Mouse (Mus musculus) small intestine, adult 2 months (tissue): ENCODE results near the gene Tcf23.

ENCODE experiments used
- CTCF ChIP-seq: fragments of 200-500 bp; IDR thresholded peaks from 2 replicates; pipeline ENCODE4 v1.5.1; 2012; ENCODE audit warnings: low read depth, mild to moderate bottlenecking, control low read depth, inconsistent platforms, low read length, moderate library complexity, mixed read lengths; ENCODE audit not compliant: insufficient replicate concordance, insufficient read length; ENCODE audit errors: extremely low read depth
- POLR2A ChIP-seq: fragments of 200-500 bp; IDR thresholded peaks from 2 replicates; pipeline ENCODE4 v1.6.1; 2012; ENCODE audit warnings: low read depth, mild to moderate bottlenecking, control low read depth, inconsistent platforms, low read length, moderate library complexity

GRCm38 (mm10) chr5:30954556-30954955 lies 13.9 kb upstream of the Tcf23 start:
- no peak for TF ChIP-seq CTCF
- no peak for TF ChIP-seq POLR2A
